In the genomic region with DNA sequence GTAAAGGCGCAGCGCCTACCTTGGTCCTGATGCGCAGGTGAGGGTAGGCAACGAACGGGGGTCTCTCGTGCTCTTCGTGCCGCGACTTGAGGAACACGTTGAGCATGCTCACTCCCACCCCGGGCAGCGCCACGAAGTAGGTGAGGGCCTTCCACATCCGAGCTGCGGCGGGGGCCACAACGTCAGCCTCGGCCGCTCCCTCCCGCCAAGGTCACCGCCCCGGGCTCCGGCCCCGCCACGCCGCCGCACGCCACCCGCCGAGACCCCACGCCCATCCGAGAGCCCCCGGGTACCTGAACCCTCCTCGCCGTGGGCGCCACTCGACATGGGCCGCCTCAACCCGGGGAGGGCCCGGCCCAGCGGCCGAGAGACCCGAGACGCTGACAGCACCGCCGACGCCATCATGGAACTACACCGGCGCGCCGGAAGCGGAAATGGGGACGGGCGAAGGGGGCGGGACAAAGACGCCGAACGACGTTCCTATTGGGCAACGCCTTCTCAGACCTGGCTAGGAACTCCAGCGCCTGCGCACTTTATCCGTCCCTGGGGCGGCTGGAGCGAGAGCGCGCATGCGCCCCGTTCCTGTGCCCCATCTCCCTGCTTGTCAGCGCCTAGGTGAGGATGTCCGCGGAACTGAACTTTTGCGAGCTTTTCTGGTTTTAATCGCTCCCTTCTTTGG, we compare ENCODE assay signal across 8 mouse cellular contexts. TPM values are rescaled to one million over a fixed set of nuclear protein-coding genes. Genes with fewer than 3 reads are reported as not detected.
DNase-seq lines count a peak whose midpoint lies in the region; ATAC-seq and TF ChIP-seq lines count a peak whose summit lies in the region.

A gene (minus strand): TSS at position 436 of the 679 bp plus-strand sequence.

- peak; percentile 91 for ATAC-seq in erythroid progenitor cell, adult 5-6 weeks (replicated peaks; ENCODE audit: low FRiP score, poor library complexity, severe bottlenecking)
- peak; percentile 95 for ATAC-seq in heart, embryonic 12.5 days (ENCODE audit: insufficient number of reproducible peaks, low FRiP score)
- ATAC-seq in kidney, postnatal 0 days (replicated peaks; ENCODE audit: low FRiP score, low read depth) = peak; percentile 94
- peak; percentile 93 for ATAC-seq in liver, embryonic 11.5 days (replicated peaks; ENCODE audit: low FRiP score)
- ATAC-seq in stomach, embryonic 14.5 days (ENCODE audit: insufficient number of reproducible peaks, insufficient read depth, low FRiP score, low read depth) = peak; percentile 96

- H3K27me3 ChIP-seq in heart, embryonic 12.5 days (replicated peaks) = no peaks in the 10 kb centered on the region
- no peaks in the 10 kb centered on the region for H3K27me3 ChIP-seq in kidney, postnatal 0 days (ENCODE audit: insufficient read depth, low read length)
- no peaks in the 10 kb centered on the region for H3K27me3 ChIP-seq in liver, embryonic 11.5 days (replicated peaks; ENCODE audit: control insufficient read depth, insufficient read depth, low read length)
- no peaks in the 10 kb centered on the region for H3K27me3 ChIP-seq in stomach, embryonic 14.5 days (ENCODE audit: control insufficient read depth, insufficient read depth, low read length)

- under 1% methylated on average over 74 of the region's 74 CpGs for WGBS in heart, embryonic 12.5 days
- WGBS in kidney, postnatal 0 days = under 1% methylated on average over 74 of the region's 74 CpGs
- under 1% methylated on average over 74 of the region's 74 CpGs for WGBS in liver, embryonic 11.5 days
- under 1% methylated on average over 74 of the region's 74 CpGs for WGBS in stomach, embryonic 14.5 days

- 0 out of 2 replicates have a peak, but pooled peaks cover 3% of the 10 kb centered on the region for H3K9me3 ChIP-seq in heart, embryonic 12.5 days (replicated peaks)
- H3K9me3 ChIP-seq in kidney, postnatal 0 days (replicated peaks; ENCODE audit: low read length) = no peaks in the 10 kb centered on the region
- H3K9me3 ChIP-seq in liver, embryonic 11.5 days (ENCODE audit: control insufficient read depth, low read length) = no peaks in the 10 kb centered on the region
- no peaks in the 10 kb centered on the region for H3K9me3 ChIP-seq in stomach, embryonic 14.5 days (ENCODE audit: control insufficient read depth, low read depth, low read length)

- peak within 1 kb of the TSS; percentile 98 for H3K9ac ChIP-seq in heart, embryonic 12.5 days
- H3K9ac ChIP-seq in kidney, postnatal 0 days (ENCODE audit: low read depth, low read length) = peak within 1 kb of the TSS; percentile 91
- H3K9ac ChIP-seq in liver, embryonic 11.5 days (ENCODE audit: low read depth, low read length) = peak within 1 kb of the TSS; percentile 83
- peak within 1 kb of the TSS; percentile 71 for H3K9ac ChIP-seq in stomach, embryonic 14.5 days (replicated peaks; ENCODE audit: low read depth, low read length)

- DNase-seq in CD4-positive helper T cell, adult 2 months (ENCODE audit: low read depth, low spot score) = peak; percentile 99
- DNase-seq in brain, embryonic 18.5 days (ENCODE audit: low read depth, low spot score) = peak; percentile 93
- peak; percentile 99 for DNase-seq in kidney, postnatal 0 days (ENCODE audit: low spot score)
- peak; percentile 99 for DNase-seq in liver, embryonic 11.5 days (ENCODE audit: low spot score)
- peak; percentile 100 for DNase-seq in naive thymus-derived CD4-positive, alpha-beta T cell, adult 2 months (ENCODE audit: low read depth)

- peak; percentile 35; the same call in 1 of the 2 replicates for TF ChIP-seq CTCF in kidney, postnatal 0 days (IDR thresholded peaks at IDR 0.05; ENCODE audit: low read depth)

- peak within 1 kb of the TSS; percentile 93 for H3K4me2 ChIP-seq in heart, embryonic 12.5 days
- H3K4me2 ChIP-seq in kidney, postnatal 0 days (ENCODE audit: low read length) = peak within 1 kb of the TSS; percentile 93
- peak within 1 kb of the TSS; percentile 72 for H3K4me2 ChIP-seq in liver, embryonic 11.5 days
- peak within 1 kb of the TSS; percentile 72 for H3K4me2 ChIP-seq in stomach, embryonic 14.5 days (replicated peaks; ENCODE audit: low read depth, low read length)

- H3K4me1 ChIP-seq in heart, embryonic 12.5 days (replicated peaks) = peaks cover 12% of the 10 kb centered on the region
- peaks cover 14% of the 10 kb centered on the region for H3K4me1 ChIP-seq in kidney, postnatal 0 days (replicated peaks; ENCODE audit: insufficient read depth, low read length)
- peaks cover 6% of the 10 kb centered on the region for H3K4me1 ChIP-seq in liver, embryonic 11.5 days (replicated peaks; ENCODE audit: control insufficient read depth, insufficient read depth, low read length)
- H3K4me1 ChIP-seq in stomach, embryonic 14.5 days (ENCODE audit: control insufficient read depth, insufficient read depth, low read length) = peaks cover 7% of the 10 kb centered on the region

- H3K27ac ChIP-seq in heart, embryonic 12.5 days (ENCODE audit: poor library complexity, severe bottlenecking) = peak within 1 kb of the TSS; percentile 88
- H3K27ac ChIP-seq in kidney, postnatal 0 days = peak within 1 kb of the TSS; percentile 68
- peak within 1 kb of the TSS; percentile 52 for H3K27ac ChIP-seq in liver, embryonic 11.5 days (ENCODE audit: low read depth, low read length)
- H3K27ac ChIP-seq in stomach, embryonic 14.5 days (ENCODE audit: low read length) = peak within 1 kb of the TSS; percentile 45; the same call in 1 of the 2 replicates

- peak within 1 kb of the TSS; percentile 97 for H3K4me3 ChIP-seq in heart, embryonic 12.5 days
- peak within 1 kb of the TSS; percentile 93 for H3K4me3 ChIP-seq in kidney, postnatal 0 days (replicated peaks; ENCODE audit: low read depth, low read length)
- peak within 1 kb of the TSS; percentile 89 for H3K4me3 ChIP-seq in liver, embryonic 11.5 days (ENCODE audit: low read depth, low read length)
- H3K4me3 ChIP-seq in stomach, embryonic 14.5 days (ENCODE audit: low read depth, low read length) = peak within 1 kb of the TSS; percentile 91

- peaks cover 33% of the 10 kb centered on the region for H3K36me3 ChIP-seq in heart, embryonic 12.5 days
- H3K36me3 ChIP-seq in kidney, postnatal 0 days (ENCODE audit: insufficient read depth, low read length) = peaks cover 21% of the 10 kb centered on the region; the same call in 1 of the 2 replicates
- H3K36me3 ChIP-seq in liver, embryonic 11.5 days (ENCODE audit: control insufficient read depth, insufficient read depth, low read length) = peaks cover 18% of the 10 kb centered on the region
- H3K36me3 ChIP-seq in stomach, embryonic 14.5 days (ENCODE audit: control insufficient read depth, insufficient read depth, low read length) = peaks cover 29% of the 10 kb centered on the region

RNA-seq across cellular contexts. Expression of the gene that starts here (rescaled TPM):
- 265 and 340 TPM in 2 replicates for total RNA-seq in erythroid progenitor cell, adult 5-6 weeks (2015; ENCODE audit: low replicate concordance)
- total RNA-seq in erythroid progenitor cell, adult 5-6 weeks (2017; ENCODE audit: low replicate concordance) = 55.4 and 95.0 TPM in 2 replicates
- polyA plus RNA-seq in heart, embryonic 12.5 days (2016; fragmentation: Nextera tagmentation; extraction: Ambion mirVana) = 1,284 and 1,325 TPM in 2 replicates
- 1,591 and 1,635 TPM in 2 replicates for polyA plus RNA-seq in kidney, postnatal 0 days (2015; fragmentation: Nextera tagmentation; extraction: Ambion mirVana)
- polyA plus RNA-seq in liver, embryonic 11.5 days (2014; fragmentation: Nextera tagmentation; extraction: Ambion mirVana) = 792 and 865 TPM in 2 replicates
- polyA plus RNA-seq in stomach, embryonic 14.5 days (2014; fragmentation: Nextera tagmentation; extraction: Ambion mirVana) = 898 and 932 TPM in 2 replicates

Comparison
In these comparisons a context has a peak if more than half of its experiments do, and no peak if none do; other contexts are left out.
1. Peak in every context shown above with its lines: DNase-seq, ATAC-seq, H3K4me3 ChIP-seq and H3K27ac ChIP-seq.